Mouse (Mus musculus) CH12.LX (cell line): ENCODE data around the gene Upp2. TPM values are rescaled to one million over a fixed set of nuclear protein-coding genes. Genes with fewer than 3 reads are reported as not detected.

Experiments
- polyA plus RNA-seq: library from polyadenylated mRNA; unstranded; fragments of >175 nt; gene quantifications from 2 replicates; pipeline ENCODE4 v1.2.1, GENCODE M21; 2012; ENCODE audit warnings: low read depth; ENCODE audit not compliant: insufficient read length
- total RNA-seq, 2 experiments: library from RNA; depleted of rRNA; stranded (reverse); fragments of 300-350 nt in 1 of 2; fragments of >200 nt in 1 of 2; gene quantifications; 2 replicates each; pipeline ENCODE4 v1.2.3; 2012 to 2014

Upp2 gene
- total and polyA plus RNA-seq, 3 experiments = not detected

Other genes with a start within 250 kb of the Upp2 start
- gene Acvr1c, start 209.4 kb upstream of the Upp2 start, total RNA-seq (2012; rRNA removed) = not detected in 2 replicates
- gene Acvr1c, start 209.4 kb upstream of the Upp2 start, total RNA-seq (2014; rRNA removed) = 0.03 and 0.05 TPM in 2 replicates
- 0.21 and 0.48 TPM in 2 replicates for gene Acvr1c, start 209.4 kb upstream of the Upp2 start, polyA plus RNA-seq
- not detected in 2 replicates for gene Gm17409, start 97.2 kb upstream of the Upp2 start, total RNA-seq (2012; rRNA removed)
- gene Gm17409, start 97.2 kb upstream of the Upp2 start, total RNA-seq (2014; rRNA removed) = not detected in 2 replicates
- not detected in 2 replicates for gene Gm17409, start 97.2 kb upstream of the Upp2 start, polyA plus RNA-seq
- not detected in 2 replicates for gene Acvr1, start 141 bp upstream of the Upp2 start, total RNA-seq (2012; rRNA removed)
- not detected in 2 replicates for gene Acvr1, start 141 bp upstream of the Upp2 start, total RNA-seq (2014; rRNA removed)
- gene Acvr1, start 141 bp upstream of the Upp2 start, polyA plus RNA-seq = not detected in 2 replicates